Mouse (Mus musculus): ENCODE measurements around the gene Klhl36. TPM values are rescaled to one million over a fixed set of nuclear protein-coding genes. Genes with fewer than 3 reads are reported as not detected.

Gene Klhl36
- total RNA-seq, 1 experiment: 3.6 TPM

DNA sequence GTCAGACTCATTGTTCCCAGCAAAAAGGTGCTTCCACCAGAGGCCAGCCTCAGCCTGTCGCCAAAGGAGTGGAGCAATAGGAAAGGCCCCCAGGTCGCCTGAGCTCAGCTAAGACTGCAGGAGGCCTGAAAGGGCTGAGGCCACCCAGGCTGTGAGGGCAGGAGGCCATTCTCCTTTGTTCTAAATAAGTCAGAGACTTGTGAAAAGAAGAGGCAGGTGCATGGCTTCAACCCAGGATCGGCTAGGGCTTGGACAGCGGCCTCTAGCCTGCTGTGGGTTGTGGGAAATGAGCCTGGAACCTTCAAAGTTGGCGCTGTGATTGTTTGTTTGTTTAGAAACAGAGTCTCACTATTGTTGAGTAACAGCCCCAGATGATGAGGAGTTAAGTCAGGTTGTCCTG is 8.0 kb upstream of the Klhl36 start:
- Histone ChIP-seq H3K27ac (ENCODE audit: insufficient read depth, low read depth, low read length, poor library complexity, severe bottlenecking) (no peak overlapping the region), H3K9me3 (ENCODE audit: control insufficient read depth, insufficient read depth, low read depth, low read length) (no peaks in the 10 kb centered on the region)
- TF ChIP-seq ZNF384 (IDR thresholded peaks at IDR 0.05; ENCODE audit: low read depth, low read length) (no peak), HCFC1 (IDR thresholded peaks at IDR 0.05; ENCODE audit: borderline replicate concordance, insufficient read depth, low read length) (no peak), ZC3H11A (IDR thresholded peaks at IDR 0.05; ENCODE audit: borderline replicate concordance, low read depth, low read length) (no peak), MAFK (IDR thresholded peaks at IDR 0.05; ENCODE audit: insufficient read depth, low read depth, low read length) (no peak), CHD2 (IDR thresholded peaks at IDR 0.05; ENCODE audit: low read depth, low read length) (no peak)

DNA sequence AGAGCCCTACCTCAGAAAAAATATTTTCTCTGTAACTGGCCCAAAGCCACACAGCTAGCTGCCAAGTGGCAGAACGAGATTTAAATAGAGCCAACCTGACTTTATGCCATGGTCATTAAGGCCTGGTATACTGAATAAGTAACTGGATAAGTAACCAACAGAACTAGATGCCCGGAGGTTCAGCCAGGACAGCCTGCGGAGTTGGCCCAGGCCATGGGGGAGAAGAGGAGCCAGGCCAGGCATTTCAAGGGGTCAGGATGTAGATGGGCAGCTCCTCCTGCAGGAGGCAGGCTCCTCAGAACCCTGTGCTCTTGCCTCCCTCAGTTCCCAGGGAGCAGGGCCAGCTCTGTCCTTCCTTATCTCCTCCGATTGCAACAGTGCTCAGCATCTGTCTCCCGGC is 6.4 kb upstream of the Klhl36 start:
- H3K27ac ChIP-seq (ENCODE audit: insufficient read depth, low read depth, low read length, poor library complexity, severe bottlenecking): no peak overlapping the region
- DNase-seq (ENCODE audit: low read depth, low spot score): no peak
- TF ChIP-seq MAFK (IDR thresholded peaks at IDR 0.05; ENCODE audit: insufficient read depth, low read depth, low read length): no peak
- no peak for TF ChIP-seq ZC3H11A (IDR thresholded peaks at IDR 0.05; ENCODE audit: borderline replicate concordance, low read depth, low read length)
- TF ChIP-seq HCFC1 (IDR thresholded peaks at IDR 0.05; ENCODE audit: borderline replicate concordance, insufficient read depth, low read length): no peak
- no peak for TF ChIP-seq CHD2 (IDR thresholded peaks at IDR 0.05; ENCODE audit: low read depth, low read length)
- no peak for TF ChIP-seq ZNF384 (IDR thresholded peaks at IDR 0.05; ENCODE audit: low read depth, low read length)
- in situ Hi-C loops (cut with MboI; ENCODE audit: low sequenced_read_pairs in 2 of 2, unreplicated experiment in 2 of 2): no loop called here
- peaks cover 2 to 7% of the 10 kb centered on the region in 2 experiments; a peak in 2 of 4 replicates for H3K4me1 ChIP-seq (ENCODE audit: control insufficient read depth in 2 of 2, insufficient read depth in 2 of 2, low read length in 2 of 2, poor library complexity in 1 of 2)
- no peaks in the 10 kb centered on the region for H3K36me3 ChIP-seq (ENCODE audit: control insufficient read depth, insufficient read depth, low read length, poor library complexity, severe bottlenecking)
- H3K9ac ChIP-seq (ENCODE audit: insufficient read depth, low read depth, low read length, poor library complexity, severe bottlenecking): no peak overlapping the region
- no peak overlapping the region for H3K4me3 ChIP-seq (ENCODE audit: insufficient read depth in 1 of 2, low read depth in 1 of 2, low read length in 2 of 2, poor library complexity in 1 of 2, severe bottlenecking in 1 of 2)
- no peaks in the 10 kb centered on the region for H3K9me3 ChIP-seq (ENCODE audit: control insufficient read depth, insufficient read depth, low read depth, low read length)

More for the DNA sequence above, 8.0 kb upstream of the Klhl36 start:
- Histone ChIP-seq H3K4me3 (ENCODE audit: insufficient read depth in 1 of 2, low read depth in 1 of 2, low read length in 2 of 2, poor library complexity in 1 of 2, severe bottlenecking in 1 of 2) (no peak overlapping the region), H3K4me1 (ENCODE audit: control insufficient read depth in 2 of 2, insufficient read depth in 2 of 2, low read length in 2 of 2, poor library complexity in 1 of 2) (peaks cover 2 to 7% of the 10 kb centered on the region in 2 experiments; a peak in 2 of 4 replicates), H3K36me3 (ENCODE audit: control insufficient read depth, insufficient read depth, low read length, poor library complexity, severe bottlenecking) (no peaks in the 10 kb centered on the region), H3K9ac (ENCODE audit: insufficient read depth, low read depth, low read length, poor library complexity, severe bottlenecking) (no peak overlapping the region; the same call in 1 of the 2 replicates)
- in situ Hi-C loops (cut with MboI; ENCODE audit: low sequenced_read_pairs in 2 of 2, unreplicated experiment in 2 of 2): no loop called here
- DNase-seq (ENCODE audit: low read depth, low spot score): no peak

DNA sequence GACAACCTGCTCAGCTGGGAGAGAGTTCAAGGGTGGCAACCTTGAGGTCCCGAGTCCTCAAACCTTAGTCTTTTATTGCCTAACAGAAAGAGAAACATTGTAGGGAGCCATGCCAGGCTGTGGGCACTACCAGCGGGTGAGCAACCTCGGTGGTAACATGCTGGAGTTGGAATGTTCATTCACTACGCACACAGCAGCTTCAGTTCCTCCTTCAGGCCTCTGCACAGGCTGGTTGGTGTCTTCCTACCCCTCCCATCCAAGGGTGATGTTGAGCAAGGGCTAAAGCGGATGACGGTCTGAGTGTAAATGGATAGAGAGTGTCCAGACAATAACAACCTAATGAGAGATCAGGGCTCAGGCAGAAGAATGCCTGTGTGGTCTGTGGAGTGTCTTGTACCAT is 4.3 kb upstream of the Klhl36 start:
- Histone ChIP-seq H3K36me3 (ENCODE audit: control insufficient read depth, insufficient read depth, low read length, poor library complexity, severe bottlenecking) (no peaks in the 10 kb centered on the region), H3K9me3 (ENCODE audit: control insufficient read depth, insufficient read depth, low read depth, low read length) (no peaks in the 10 kb centered on the region), H3K27ac (ENCODE audit: insufficient read depth, low read depth, low read length, poor library complexity, severe bottlenecking) (no peak overlapping the region), H3K4me1 (ENCODE audit: control insufficient read depth in 2 of 2, insufficient read depth in 2 of 2, low read length in 2 of 2, poor library complexity in 1 of 2) (peaks cover 2 to 7% of the 10 kb centered on the region in 2 experiments; a peak in 2 of 4 replicates), H3K9ac (ENCODE audit: insufficient read depth, low read depth, low read length, poor library complexity, severe bottlenecking) (no peak overlapping the region), H3K4me3 (ENCODE audit: insufficient read depth in 1 of 2, low read depth in 1 of 2, low read length in 2 of 2, poor library complexity in 1 of 2, severe bottlenecking in 1 of 2) (no peak overlapping the region)
- no peak for TF ChIP-seq ZC3H11A (IDR thresholded peaks at IDR 0.05; ENCODE audit: borderline replicate concordance, low read depth, low read length)
- TF ChIP-seq MAFK (IDR thresholded peaks at IDR 0.05; ENCODE audit: insufficient read depth, low read depth, low read length): no peak
- no peak for TF ChIP-seq ZNF384 (IDR thresholded peaks at IDR 0.05; ENCODE audit: low read depth, low read length)
- no peak for TF ChIP-seq CHD2 (IDR thresholded peaks at IDR 0.05; ENCODE audit: low read depth, low read length)
- no peak for DNase-seq (ENCODE audit: low read depth, low spot score)
- in situ Hi-C loops (cut with MboI; ENCODE audit: low sequenced_read_pairs in 2 of 2, unreplicated experiment in 2 of 2): no loop called here

DNA sequence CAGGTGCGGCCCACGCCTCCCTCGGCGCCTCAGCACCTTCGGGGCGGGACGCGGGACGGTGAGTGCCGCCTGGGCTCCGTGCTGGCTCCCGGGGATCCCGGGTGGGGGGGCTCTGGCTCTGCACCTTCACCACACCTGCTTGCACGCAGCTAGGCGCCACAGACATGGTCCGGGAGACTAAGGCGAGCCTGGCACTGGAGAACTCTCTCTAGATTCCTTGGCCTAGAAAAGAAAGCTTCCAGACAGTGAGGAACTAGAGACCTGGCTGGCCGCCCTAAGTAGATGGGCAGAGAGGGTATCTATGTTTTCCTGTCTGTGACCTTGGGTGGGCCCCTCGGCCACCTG is 296 bp downstream of the Klhl36 start:
- H3K4me1 ChIP-seq (ENCODE audit: control insufficient read depth in 2 of 2, insufficient read depth in 2 of 2, low read length in 2 of 2, poor library complexity in 1 of 2): no peaks in the 10 kb centered on the region
- no peak for DNase-seq (ENCODE audit: low read depth, low spot score)
- in situ Hi-C loops (cut with MboI; ENCODE audit: low sequenced_read_pairs in 2 of 2, unreplicated experiment in 2 of 2): no loop called here
- no peak overlapping the region for H3K27ac ChIP-seq (ENCODE audit: insufficient read depth, low read depth, low read length, poor library complexity, severe bottlenecking)
- TF ChIP-seq MAFK (IDR thresholded peaks at IDR 0.05; ENCODE audit: insufficient read depth, low read depth, low read length) (no peak), ZNF384 (IDR thresholded peaks at IDR 0.05; ENCODE audit: low read depth, low read length) (no peak), CHD2 (IDR thresholded peaks at IDR 0.05; ENCODE audit: low read depth, low read length) (no peak), ZC3H11A (IDR thresholded peaks at IDR 0.05; ENCODE audit: borderline replicate concordance, low read depth, low read length) (no peak), HCFC1 (IDR thresholded peaks at IDR 0.05; ENCODE audit: borderline replicate concordance, insufficient read depth, low read length) (no peak)
- H3K9ac ChIP-seq (ENCODE audit: insufficient read depth, low read depth, low read length, poor library complexity, severe bottlenecking): peak overlapping the region; percentile 83
- peak overlapping the region; percentile 84 to 98 for H3K4me3 ChIP-seq (ENCODE audit: insufficient read depth in 1 of 2, low read depth in 1 of 2, low read length in 2 of 2, poor library complexity in 1 of 2, severe bottlenecking in 1 of 2)
- H3K36me3 ChIP-seq (ENCODE audit: control insufficient read depth, insufficient read depth, low read length, poor library complexity, severe bottlenecking): no peaks in the 10 kb centered on the region
- no peaks in the 10 kb centered on the region for H3K9me3 ChIP-seq (ENCODE audit: control insufficient read depth, insufficient read depth, low read depth, low read length)

DNA sequence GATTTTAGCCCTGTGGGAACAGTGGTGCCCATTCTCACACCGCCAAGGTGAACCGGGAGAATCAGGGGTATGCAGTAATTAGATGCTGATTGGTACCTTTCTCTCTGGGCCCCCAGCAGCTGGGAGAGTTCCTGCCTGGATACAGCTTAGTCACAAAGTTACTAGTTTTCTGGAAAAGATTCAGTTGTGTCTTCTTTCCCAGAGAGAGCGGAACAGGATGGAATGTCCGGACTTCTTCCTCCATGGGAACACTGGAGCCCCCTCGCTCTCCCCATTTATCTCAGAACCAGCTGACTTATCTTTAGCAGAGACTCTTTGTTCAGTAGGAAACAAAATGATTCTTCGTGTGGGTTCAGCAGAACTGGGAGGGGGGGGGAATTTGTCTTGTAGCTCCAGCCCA is 683 bp downstream of the Klhl36 start:
- H3K4me1 ChIP-seq (ENCODE audit: control insufficient read depth in 2 of 2, insufficient read depth in 2 of 2, low read length in 2 of 2, poor library complexity in 1 of 2): no peaks in the 10 kb centered on the region
- H3K4me3 ChIP-seq (ENCODE audit: insufficient read depth in 1 of 2, low read depth in 1 of 2, low read length in 2 of 2, poor library complexity in 1 of 2, severe bottlenecking in 1 of 2): peak overlapping the region; percentile 84 to 98
- in situ Hi-C loops (cut with MboI; ENCODE audit: low sequenced_read_pairs in 2 of 2, unreplicated experiment in 2 of 2): no loop called here
- H3K9me3 ChIP-seq (ENCODE audit: control insufficient read depth, insufficient read depth, low read depth, low read length): no peaks in the 10 kb centered on the region
- DNase-seq (ENCODE audit: low read depth, low spot score): no peak
- H3K27ac ChIP-seq (ENCODE audit: insufficient read depth, low read depth, low read length, poor library complexity, severe bottlenecking): no peak overlapping the region
- no peak for TF ChIP-seq HCFC1 (IDR thresholded peaks at IDR 0.05; ENCODE audit: borderline replicate concordance, insufficient read depth, low read length)
- TF ChIP-seq ZC3H11A (IDR thresholded peaks at IDR 0.05; ENCODE audit: borderline replicate concordance, low read depth, low read length): no peak
- no peak for TF ChIP-seq MAFK (IDR thresholded peaks at IDR 0.05; ENCODE audit: insufficient read depth, low read depth, low read length)
- no peak for TF ChIP-seq ZNF384 (IDR thresholded peaks at IDR 0.05; ENCODE audit: low read depth, low read length)
- TF ChIP-seq CHD2 (IDR thresholded peaks at IDR 0.05; ENCODE audit: low read depth, low read length): no peak
- peak overlapping the region; percentile 83 for H3K9ac ChIP-seq (ENCODE audit: insufficient read depth, low read depth, low read length, poor library complexity, severe bottlenecking)
- no peaks in the 10 kb centered on the region for H3K36me3 ChIP-seq (ENCODE audit: control insufficient read depth, insufficient read depth, low read length, poor library complexity, severe bottlenecking)
